Mouse (Mus musculus): Measurements from ENCODE around the gene Reg3b. TPM values are rescaled to one million over a fixed set of nuclear protein-coding genes. Genes with fewer than 3 reads are reported as not detected.
"Not testable (repeated sequence)": the region's sequence is repeated elsewhere in the genome, so short reads cannot be mapped to it uniquely, and the experiment has no call there.

Reg3b gene
- total and polyA plus RNA-seq, 2 experiments = 0.20 TPM; not detected in 1

DNA sequence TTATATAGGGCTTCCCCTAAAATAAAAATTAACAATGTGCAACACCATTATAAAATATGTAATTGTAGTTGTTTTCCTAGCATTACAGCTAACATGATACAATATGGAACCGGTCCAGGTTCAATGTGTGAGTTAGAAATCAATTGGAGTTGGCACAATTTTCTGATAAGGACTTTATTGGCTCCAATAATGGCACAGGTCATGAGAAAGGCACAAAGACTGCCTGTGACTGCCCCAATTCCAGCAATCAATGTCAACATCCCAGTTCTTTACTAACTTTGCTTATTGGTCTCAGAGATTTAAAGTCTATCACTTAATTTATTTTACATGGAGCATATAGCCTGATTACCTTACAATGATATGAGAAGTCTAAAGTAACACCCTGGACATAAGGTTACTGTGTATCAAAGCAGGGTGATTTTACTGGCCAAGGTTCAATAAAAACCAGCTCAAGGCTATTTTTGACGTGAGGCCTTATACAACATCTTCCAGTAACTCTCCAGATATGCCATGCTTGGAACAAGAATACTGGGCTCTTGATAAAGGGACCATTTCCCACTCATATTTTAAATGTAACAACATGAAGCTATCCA, 8.4 kb upstream of the Reg3b start:
- peak; percentile 78 for DNase-seq (ENCODE audit: extremely low read depth, low read depth, low spot score)
- no peaks in the 10 kb centered on the region for H3K27me3 ChIP-seq (ENCODE audit: control insufficient read depth, insufficient read depth, low read length)
- WGBS = 19% methylated on average over 2 of the region's 2 CpGs
- TF ChIP-seq POLR2A (IDR thresholded peaks at IDR 0.05; ENCODE audit: extremely low read depth, insufficient read depth, low read length) (no peak), CTCF (IDR thresholded peaks at IDR 0.05; ENCODE audit: low read depth, low read length) (no peak)
- H3K36me3 ChIP-seq (ENCODE audit: control insufficient read depth, insufficient read depth, low read length) = no peaks in the 10 kb centered on the region
- H3K27ac ChIP-seq (replicated peaks; ENCODE audit: insufficient read depth, low read depth, low read length) = no peak overlapping the region
- no peak overlapping the region for H3K4me3 ChIP-seq (ENCODE audit: insufficient read depth, low read depth, low read length)
- H3K79me2 ChIP-seq (ENCODE audit: control insufficient read depth, insufficient read depth, low read length) = no peaks in the 10 kb centered on the region
- H3K4me1 ChIP-seq (ENCODE audit: control insufficient read depth, insufficient read depth, low read length) = no peaks in the 10 kb centered on the region
- no peak overlapping the region for H3K9ac ChIP-seq (ENCODE audit: low read depth, low read length)

DNA sequence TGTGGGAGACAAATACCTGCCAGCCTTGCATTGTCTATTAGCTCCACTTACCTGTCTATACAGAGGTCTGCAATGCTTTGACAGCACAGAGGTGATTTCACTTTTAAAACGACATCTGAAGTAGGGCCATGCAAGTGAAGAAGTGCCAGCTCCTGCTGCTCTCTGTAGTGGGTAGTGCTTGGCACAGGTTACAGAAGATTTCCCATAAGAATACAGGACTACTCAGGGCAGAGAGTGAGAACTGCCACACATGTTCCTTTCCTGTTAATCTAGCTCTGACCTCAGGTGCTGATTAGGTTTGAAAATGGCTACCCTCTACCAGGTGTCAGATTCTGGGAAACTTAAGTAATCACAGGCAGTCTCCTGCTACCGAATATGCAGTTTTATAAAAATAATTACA, 8.3 kb downstream of the Reg3b start, which contains the start of gene Reg3d:
Gene Reg3d, minus strand, starts transcription at position 101 of the 400 bp plus-strand sequence.
- TF ChIP-seq POLR2A (IDR thresholded peaks at IDR 0.05; ENCODE audit: extremely low read depth, insufficient read depth, low read length) (no peak), CTCF (IDR thresholded peaks at IDR 0.05; ENCODE audit: low read depth, low read length) (no peak)
- H3K27me3 ChIP-seq (ENCODE audit: control insufficient read depth, insufficient read depth, low read length) = no peaks in the 10 kb centered on the region
- no peaks in the 10 kb centered on the region for H3K36me3 ChIP-seq (ENCODE audit: control insufficient read depth, insufficient read depth, low read length)
- WGBS = 54% methylated on average over 2 of the region's 2 CpGs
- H3K4me3 ChIP-seq (ENCODE audit: insufficient read depth, low read depth, low read length) = no peak within 1 kb of the TSS
- H3K4me1 ChIP-seq (ENCODE audit: control insufficient read depth, insufficient read depth, low read length) = no peaks in the 10 kb centered on the region
- H3K27ac ChIP-seq (replicated peaks; ENCODE audit: insufficient read depth, low read depth, low read length) = no peak within 1 kb of the TSS
- no peak within 1 kb of the TSS for H3K9ac ChIP-seq (ENCODE audit: low read depth, low read length)
- H3K79me2 ChIP-seq (ENCODE audit: control insufficient read depth, insufficient read depth, low read length) = no peaks in the 10 kb centered on the region
- no peak for DNase-seq (ENCODE audit: extremely low read depth, low read depth, low spot score)

DNA sequence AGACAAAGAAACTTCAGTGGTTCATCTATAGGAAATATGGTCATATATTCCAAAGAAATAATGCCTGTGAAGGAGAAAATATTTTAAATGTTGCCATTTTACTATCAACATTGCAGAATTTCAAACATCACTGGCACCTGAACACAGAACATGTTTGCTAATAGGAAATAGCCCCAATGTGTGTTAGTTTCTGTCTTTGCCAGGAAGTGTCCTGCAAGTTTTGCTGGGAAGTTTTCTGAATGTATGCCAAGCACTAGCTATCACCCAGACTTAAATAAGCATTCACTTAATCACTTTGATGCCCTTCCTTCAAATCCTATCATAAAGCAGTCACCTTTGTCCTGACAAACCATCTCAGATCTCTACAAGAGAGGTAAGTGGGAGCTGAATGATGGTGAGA, 10.0 kb downstream of the Reg3b start, which contains the start of gene Reg3a:
Gene Reg3a, plus strand, starts transcription at position 301 of the 400 bp plus-strand sequence.
- TF ChIP-seq POLR2A (IDR thresholded peaks at IDR 0.05; ENCODE audit: extremely low read depth, insufficient read depth, low read length) (no peak), CTCF (IDR thresholded peaks at IDR 0.05; ENCODE audit: low read depth, low read length) (no peak)
- Histone ChIP-seq H3K27me3 (ENCODE audit: control insufficient read depth, insufficient read depth, low read length) (no peaks in the 10 kb centered on the region), H3K4me1 (ENCODE audit: control insufficient read depth, insufficient read depth, low read length) (no peaks in the 10 kb centered on the region), H3K79me2 (ENCODE audit: control insufficient read depth, insufficient read depth, low read length) (no peaks in the 10 kb centered on the region), H3K27ac (replicated peaks; ENCODE audit: insufficient read depth, low read depth, low read length) (no peak within 1 kb of the TSS), H3K4me3 (ENCODE audit: insufficient read depth, low read depth, low read length) (no peak within 1 kb of the TSS), H3K36me3 (ENCODE audit: control insufficient read depth, insufficient read depth, low read length) (no peaks in the 10 kb centered on the region), H3K9ac (ENCODE audit: low read depth, low read length) (no peak within 1 kb of the TSS)
- no peak for DNase-seq (ENCODE audit: extremely low read depth, low read depth, low spot score)

DNA sequence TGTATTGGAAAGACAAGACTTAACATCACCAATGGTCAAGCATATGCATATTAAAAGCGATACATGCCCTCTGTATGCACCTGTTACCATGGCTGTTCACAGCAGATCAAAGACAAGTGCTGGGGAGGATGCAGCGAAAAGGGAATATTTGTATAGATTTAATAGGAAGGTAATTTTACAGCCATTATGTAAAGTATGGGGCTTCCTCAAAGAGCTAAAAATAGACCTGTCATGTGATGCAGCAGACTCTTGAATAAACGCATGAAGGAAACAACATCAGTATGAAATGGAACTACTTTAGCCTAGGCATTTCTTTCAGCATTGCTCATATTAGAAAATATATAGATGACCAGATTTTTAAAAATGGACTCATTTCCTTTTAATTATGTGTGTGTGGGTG, 15.2 kb downstream of the Reg3b start:
- WGBS = 83% methylated on average over 3 of the region's 3 CpGs
- DNase-seq (ENCODE audit: extremely low read depth, low read depth, low spot score) = no peak
- Histone ChIP-seq H3K36me3 (ENCODE audit: control insufficient read depth, insufficient read depth, low read length) (no peaks in the 10 kb centered on the region), H3K79me2 (ENCODE audit: control insufficient read depth, insufficient read depth, low read length) (no peaks in the 10 kb centered on the region), H3K27me3 (ENCODE audit: control insufficient read depth, insufficient read depth, low read length) (no peaks in the 10 kb centered on the region), H3K4me3 (ENCODE audit: insufficient read depth, low read depth, low read length) (no peak overlapping the region), H3K4me1 (ENCODE audit: control insufficient read depth, insufficient read depth, low read length) (no peaks in the 10 kb centered on the region), H3K27ac (replicated peaks; ENCODE audit: insufficient read depth, low read depth, low read length) (no peak overlapping the region), H3K9ac (ENCODE audit: low read depth, low read length) (no peak overlapping the region)
- no peak for TF ChIP-seq POLR2A (IDR thresholded peaks at IDR 0.05; ENCODE audit: extremely low read depth, insufficient read depth, low read length)
- no peak for TF ChIP-seq CTCF (IDR thresholded peaks at IDR 0.05; ENCODE audit: low read depth, low read length)

DNA sequence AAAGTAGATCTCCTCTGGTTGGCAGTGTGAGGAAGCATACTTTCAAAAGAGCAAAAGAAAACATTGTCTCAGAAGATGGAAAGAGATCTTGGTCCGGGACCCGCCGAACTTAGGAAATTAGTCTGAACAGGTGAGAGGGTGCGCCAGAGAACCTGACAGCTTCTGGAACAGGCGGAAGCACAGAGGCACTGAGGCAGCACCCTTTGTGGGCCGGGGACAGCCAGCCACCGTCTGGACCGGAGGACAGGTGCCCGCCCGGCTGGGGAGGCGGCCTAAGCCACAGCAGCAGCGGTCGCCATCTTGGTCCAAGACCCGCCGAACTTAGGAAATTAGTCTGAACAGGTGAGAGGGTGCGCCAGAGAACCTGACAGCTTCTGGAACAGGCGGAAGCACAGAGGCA, 24.9 kb downstream of the Reg3b start, which contains the start of gene Reg2:
Gene Reg2, plus strand, starts transcription at position 301 of the 400 bp plus-strand sequence.
- not testable (repeated sequence) for H3K79me2 ChIP-seq (ENCODE audit: control insufficient read depth, insufficient read depth, low read length); H3K4me1 ChIP-seq (ENCODE audit: control insufficient read depth, insufficient read depth, low read length); H3K4me3 ChIP-seq (ENCODE audit: insufficient read depth, low read depth, low read length); H3K9ac ChIP-seq (ENCODE audit: low read depth, low read length); H3K27me3 ChIP-seq (ENCODE audit: control insufficient read depth, insufficient read depth, low read length); H3K27ac ChIP-seq (replicated peaks; ENCODE audit: insufficient read depth, low read depth, low read length); H3K36me3 ChIP-seq (ENCODE audit: control insufficient read depth, insufficient read depth, low read length); DNase-seq (ENCODE audit: extremely low read depth, low read depth, low spot score)
- WGBS = 95% methylated on average over 4 of the region's 17 CpGs

DNA sequence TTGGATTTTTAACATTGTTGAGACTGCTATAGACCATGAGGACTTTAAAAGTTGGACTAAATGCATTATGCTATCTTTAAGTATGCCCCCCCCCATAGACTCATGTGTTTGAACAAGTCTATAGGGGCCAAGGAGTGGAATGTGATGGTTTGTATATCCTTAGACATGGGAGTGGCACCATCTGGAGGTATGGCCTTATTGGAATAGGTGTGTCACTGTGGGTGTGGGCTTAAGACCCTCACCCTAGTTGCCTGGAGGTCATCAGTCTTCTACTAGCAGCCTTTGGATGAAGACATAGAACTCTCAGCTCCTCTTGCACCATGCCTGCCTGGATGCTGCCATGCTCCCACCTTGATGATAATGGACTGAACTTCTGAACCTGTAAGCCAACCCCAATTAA, 52.0 kb downstream of the Reg3b start, which contains the start of gene Reg1:
Gene Reg1, plus strand, starts transcription at position 301 of the 400 bp plus-strand sequence.
- H3K27me3 ChIP-seq (ENCODE audit: control insufficient read depth, insufficient read depth, low read length); DNase-seq (ENCODE audit: extremely low read depth, low read depth, low spot score); H3K79me2 ChIP-seq (ENCODE audit: control insufficient read depth, insufficient read depth, low read length); H3K4me1 ChIP-seq (ENCODE audit: control insufficient read depth, insufficient read depth, low read length); H3K27ac ChIP-seq (replicated peaks; ENCODE audit: insufficient read depth, low read depth, low read length); H3K9ac ChIP-seq (ENCODE audit: low read depth, low read length); H3K36me3 ChIP-seq (ENCODE audit: control insufficient read depth, insufficient read depth, low read length); H3K4me3 ChIP-seq (ENCODE audit: insufficient read depth, low read depth, low read length): not testable (repeated sequence)

Other genes with a start within 250 kb of the Reg3b start
- 0.65 TPM in 1 of 2 replicates, not detected in the other for gene Reg3d, start 8.2 kb downstream of the Reg3b start, total RNA-seq (2014; rRNA removed)
- gene Reg3d, start 8.2 kb downstream of the Reg3b start, polyA plus RNA-seq (2012; rRNA removed) = not detected in 2 replicates
- not detected in 2 replicates for gene Reg3a, start 10.1 kb downstream of the Reg3b start, total RNA-seq (2014; rRNA removed)
- not detected in 2 replicates for gene Reg3a, start 10.1 kb downstream of the Reg3b start, polyA plus RNA-seq (2012; rRNA removed)
- gene Reg2, start 25.0 kb downstream of the Reg3b start, total RNA-seq (2014; rRNA removed) = not detected in 2 replicates
- not detected in 2 replicates for gene Reg2, start 25.0 kb downstream of the Reg3b start, polyA plus RNA-seq (2012; rRNA removed)
- 3.0 and 40.1 TPM in 2 replicates for gene Reg1, start 52.1 kb downstream of the Reg3b start, total RNA-seq (2014; rRNA removed)
- 0.12 TPM in 2 replicates for gene Reg1, start 52.1 kb downstream of the Reg3b start, polyA plus RNA-seq (2012; rRNA removed)
- not detected in 2 replicates for gene Reg3g, start 98.2 kb downstream of the Reg3b start, total RNA-seq (2014; rRNA removed)
- not detected in 2 replicates for gene Reg3g, start 98.2 kb downstream of the Reg3b start, polyA plus RNA-seq (2012; rRNA removed)

All from liver, adult 2 months (tissue).